Mouse (Mus musculus) adrenal gland, adult 18-20 months (tissue): ENCODE results near the gene Slc2a12. TPM values are rescaled to one million over a fixed set of nuclear protein-coding genes. Genes with fewer than 3 reads are reported as not detected.

Experiments used
- DNase-seq, 2 experiments: peaks; one replicate each; pipeline ENCODE4 v3.0.0; 2021 to 2022; ENCODE audit warnings: low spot score in 2 of 2
- microRNA-seq, 2 experiments: library from miRNA; unstranded; fragments of <30 nt; microRNA quantifications; one replicate each; pipeline ENCODE4 v1.2.0; 2021; ENCODE audit warnings: borderline number of aligned reads in 2 of 2
- total RNA-seq, 2 experiments: library from RNA; stranded (reverse); gene quantifications; 1 replicate in 1 of 2; 2 replicates in 1 of 2; pipeline ENCODE4 v1.2.3; 2021

Slc2a12 gene
- total RNA-seq, 2 experiments from 2014 or later, result 1.3 to 1.7 TPM

DNA sequence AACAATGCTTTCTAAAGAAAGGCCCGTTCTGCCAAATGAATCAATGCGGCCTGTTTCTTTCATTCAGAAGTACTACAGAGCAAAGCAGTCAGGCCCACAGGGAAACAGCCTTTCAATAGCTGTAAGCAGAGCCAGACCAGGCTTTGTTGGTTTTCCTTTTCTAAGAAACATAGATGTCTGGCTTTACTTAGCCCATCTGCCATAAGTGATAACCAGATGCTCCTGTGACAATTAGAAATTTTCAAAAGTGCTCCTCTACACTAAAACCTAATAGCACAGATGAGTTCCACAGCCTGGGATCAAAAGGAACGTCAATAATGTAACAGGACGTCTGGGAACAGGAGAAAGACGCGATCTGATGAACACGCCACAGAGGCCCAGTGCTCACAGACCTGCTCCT lies 81.5 kb downstream of the Slc2a12 start:
- DNase-seq, result no peak

DNA sequence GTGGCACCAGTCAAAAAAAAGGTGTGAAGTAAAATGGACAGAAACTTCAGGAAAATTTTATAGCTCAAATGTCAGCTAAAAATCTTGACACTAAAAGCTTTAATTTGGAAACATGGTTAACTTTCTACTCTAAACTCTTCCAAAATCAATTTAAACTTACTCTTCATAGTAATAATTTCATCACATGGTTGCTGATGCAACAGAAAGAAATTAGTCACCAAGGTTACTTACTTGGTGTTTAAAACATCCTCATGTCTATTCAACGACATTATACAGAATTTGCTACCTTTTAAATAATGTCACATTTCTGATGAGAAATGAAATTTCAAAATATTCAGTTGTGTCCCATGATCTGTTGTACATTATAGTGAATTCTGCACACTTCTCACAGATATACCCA lies 83.4 kb downstream of the Slc2a12 start:
- no peak for DNase-seq

DNA sequence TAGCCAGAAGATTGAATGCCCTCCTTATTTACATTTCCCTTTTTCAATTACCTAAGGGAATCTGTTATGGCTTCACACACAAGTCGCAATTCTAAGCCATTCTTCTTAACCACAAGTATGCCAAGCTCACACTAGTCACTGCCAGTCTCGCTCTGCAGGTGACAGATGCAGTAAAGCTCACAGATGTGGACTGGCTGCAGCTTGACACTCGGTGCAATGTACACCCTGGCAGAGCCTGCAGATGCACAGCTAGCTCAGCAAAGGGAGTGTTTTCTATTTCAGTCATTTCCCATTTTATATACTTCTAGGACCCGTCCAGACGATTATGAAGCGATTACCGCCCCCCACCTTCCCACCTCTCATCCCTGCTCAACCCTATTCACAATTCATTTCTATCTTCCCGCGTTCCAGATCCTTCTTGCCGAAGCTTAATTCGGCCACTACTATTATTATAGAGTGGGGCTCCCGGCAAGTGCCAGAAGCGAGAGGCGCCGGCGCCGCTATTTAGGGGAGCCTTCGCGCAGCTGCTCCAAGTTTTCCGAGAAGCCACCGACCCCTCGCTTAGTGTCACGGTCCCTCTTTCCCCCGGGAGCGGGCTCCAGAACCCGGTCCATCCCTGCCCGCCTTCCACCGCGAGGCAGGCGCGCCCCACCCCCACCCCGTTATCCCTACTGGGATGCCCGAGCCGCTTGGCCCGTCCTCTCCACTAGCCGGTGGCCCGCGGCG lies 85.6 kb downstream of the Slc2a12 start:
- no peak for DNase-seq

DNA sequence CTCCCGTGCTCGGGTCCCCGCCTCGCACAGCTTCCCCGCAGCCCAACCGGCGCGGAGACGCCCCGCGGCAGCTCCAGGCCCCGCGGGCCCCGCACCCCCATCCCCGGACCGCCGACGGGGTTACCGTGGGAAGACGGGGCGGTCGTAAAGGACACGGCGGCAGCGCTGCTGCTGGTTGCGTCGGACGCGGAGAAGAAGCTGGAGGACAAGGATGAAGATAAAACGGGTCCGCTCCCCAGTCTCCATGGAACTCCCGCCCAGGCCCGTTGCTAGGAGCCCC lies 86.1 kb downstream of the Slc2a12 start:
- no peak for DNase-seq

DNA sequence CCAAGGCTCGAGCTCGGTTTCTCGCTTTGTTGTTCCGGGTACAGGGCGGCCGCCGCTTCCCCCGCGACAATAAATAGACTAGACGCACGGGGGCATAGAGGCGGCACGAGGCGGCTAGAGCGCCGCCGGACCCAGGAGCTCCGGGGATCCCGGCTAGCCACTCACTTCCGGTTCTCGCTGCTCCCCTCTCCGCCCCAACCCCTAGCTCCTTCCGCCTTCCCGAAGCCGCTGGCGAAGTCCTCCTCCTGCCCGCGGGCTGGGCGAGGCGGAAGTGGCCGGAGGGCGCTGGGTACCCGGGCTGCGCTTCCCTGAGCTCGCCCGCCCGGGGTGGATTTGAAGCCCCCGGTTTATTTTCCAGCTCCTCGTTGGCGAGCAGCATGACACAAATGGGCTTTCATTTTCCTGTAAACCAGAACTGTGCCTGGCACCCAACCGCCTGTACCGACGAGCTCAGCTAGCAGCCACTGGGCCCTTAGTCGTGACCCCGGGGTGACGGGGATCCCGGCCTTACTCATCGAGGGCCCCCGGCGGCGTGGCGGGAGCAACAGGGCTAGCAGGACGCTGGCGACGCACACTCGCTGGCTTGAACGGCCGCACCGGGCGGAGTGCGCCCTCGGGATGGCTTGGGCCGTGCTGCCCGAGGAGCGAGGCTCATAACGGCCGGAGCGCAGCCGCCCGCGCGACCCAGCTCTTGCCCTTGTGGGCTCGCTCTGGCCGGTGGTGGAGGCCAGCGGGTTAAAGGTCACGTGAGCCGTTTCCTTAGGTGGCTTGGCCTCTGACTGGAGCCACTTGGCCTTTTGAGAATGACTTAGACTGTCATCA lies 86.7 kb downstream of the Slc2a12 start, which contains the start of gene Tbpl1:
Gene Tbpl1, minus strand, starts transcription at position 667 of the 822 bp plus-strand sequence.
- peak; percentile 91 to 92 for DNase-seq

GRCm38 (mm10) chr10:22732181-22732580 lies 87.4 kb downstream of the Slc2a12 start:
- DNase-seq, result no peak

GRCm38 (mm10) chr10:22745922-22746321 lies 101.1 kb downstream of the Slc2a12 start:
- DNase-seq, result no peak

DNA sequence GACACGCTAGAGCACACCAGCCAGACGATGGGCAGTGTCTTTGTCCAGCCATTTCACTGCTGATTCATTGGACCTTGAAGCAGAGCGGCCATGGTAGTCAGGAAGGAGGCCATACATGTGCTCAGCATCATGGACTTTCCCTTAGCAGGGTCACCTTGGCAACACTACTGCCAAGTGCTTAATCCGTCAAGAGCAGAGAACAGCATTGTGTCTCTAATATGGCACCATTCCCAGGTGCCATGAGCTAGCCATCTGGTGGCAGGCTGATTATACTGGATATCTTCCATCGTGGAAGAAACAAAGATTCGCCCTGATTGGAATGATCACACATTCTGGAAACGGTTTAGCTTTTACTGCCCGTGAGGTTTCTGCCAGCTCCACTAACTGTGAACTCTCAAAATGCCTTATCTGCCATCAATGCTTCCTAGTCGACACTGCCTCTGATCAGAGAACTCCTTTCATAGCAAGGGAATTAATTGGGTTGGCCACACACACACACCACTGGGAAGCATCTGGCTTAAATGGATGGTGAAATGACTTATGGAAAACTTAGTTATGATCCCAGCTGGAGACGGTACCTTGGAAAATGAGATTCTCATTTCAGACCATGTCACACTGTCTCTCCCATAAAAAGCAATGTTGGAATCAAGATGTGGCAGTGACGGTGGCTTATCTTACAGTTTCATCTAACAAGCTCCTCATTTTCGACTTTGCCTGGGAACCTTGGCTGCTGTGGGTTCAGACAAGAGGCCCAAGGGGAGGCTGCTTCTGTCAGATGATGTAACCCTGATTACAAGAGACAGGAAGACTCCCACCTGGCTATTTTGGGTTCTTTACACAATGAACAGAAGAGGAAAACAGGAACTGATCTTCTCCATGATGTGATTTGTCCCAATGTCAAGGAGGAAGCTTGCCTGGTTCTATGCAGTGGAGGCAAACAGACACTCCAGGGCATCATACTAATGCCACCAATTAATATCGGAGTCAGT lies 101.8 kb downstream of the Slc2a12 start:
- no peak for DNase-seq

- no peak for DNase-seq
Observed at GRCm38 (mm10) chr10:22751175-22751682, 106.4 kb downstream of the Slc2a12 start.

Small RNA genes within 50 kb of the gene (microRNA-seq; reads per million reads assigned to microRNA genes)
- 0 reads per million in 2 experiments for gene Mir7663

Other genes starting within 250 kb of the Slc2a12 start
- 10 to 100 TPM; 30.7 to 31.7 TPM for gene Tbpl1, start 86.9 kb downstream of the Slc2a12 start, total RNA-seq
- 10 to 100 TPM in 1 of 2 experiments, 1 to 10 TPM in 1; 7.1 to 11.0 TPM for gene Tcf21, start 175.2 kb downstream of the Slc2a12 start, total RNA-seq